In genomic region chr6:47978897-47979368, GRCm38 (mm10) we compare ENCODE assay signal across 8 mouse cellular contexts. TPM values are rescaled to one million over a fixed set of nuclear protein-coding genes. Genes with fewer than 3 reads are reported as not detected.
A peak's percentile ranks its signal among the peaks of the same experiment; 100 is the strongest.
DNase-seq lines count a peak whose midpoint lies in the region; ATAC-seq and TF ChIP-seq lines count a peak whose summit lies in the region.

No protein-coding gene starts in this region.

- no peaks in the 10 kb centered on the region for H3K4me1 ChIP-seq in heart, adult 2 months (ENCODE audit: control insufficient read depth, insufficient read depth, low read length)
- no peaks in the 10 kb centered on the region for H3K4me1 ChIP-seq in limb, embryonic 11.5 days (ENCODE audit: control insufficient read depth, insufficient read depth, low read length)
- H3K4me1 ChIP-seq in midbrain, postnatal 0 days (ENCODE audit: insufficient read depth, low read length) = no peaks in the 10 kb centered on the region

- H3K36me3 ChIP-seq in heart, adult 2 months (ENCODE audit: control insufficient read depth, insufficient read depth, low read length) = no peaks in the 10 kb centered on the region
- no peaks in the 10 kb centered on the region for H3K36me3 ChIP-seq in limb, embryonic 11.5 days (ENCODE audit: control insufficient read depth, insufficient read depth, low read length)
- H3K36me3 ChIP-seq in midbrain, postnatal 0 days (ENCODE audit: insufficient read depth, low read length) = no peaks in the 10 kb centered on the region

- no peak overlapping the region for H3K27ac ChIP-seq in heart, adult 2 months
- no peak overlapping the region for H3K27ac ChIP-seq in limb, embryonic 11.5 days (replicated peaks; ENCODE audit: low read depth, low read length)
- no peak overlapping the region for H3K27ac ChIP-seq in midbrain, postnatal 0 days (ENCODE audit: low read depth, low read length)

- no peak for TF ChIP-seq POLR2A in heart, adult 2 months (IDR thresholded peaks at IDR 0.05; ENCODE audit: insufficient read depth, low read depth, low read length)

- no peak overlapping the region for H3K9ac ChIP-seq in heart, adult 2 months (ENCODE audit: low read depth, low read length)
- H3K9ac ChIP-seq in limb, embryonic 11.5 days (ENCODE audit: low read length) = no peak overlapping the region
- no peak overlapping the region for H3K9ac ChIP-seq in midbrain, postnatal 0 days (replicated peaks; ENCODE audit: low read length, poor library complexity, severe bottlenecking)

- H3K27me3 ChIP-seq in heart, adult 2 months (ENCODE audit: control insufficient read depth, insufficient read depth, low read length) = peaks cover 3% of the 10 kb centered on the region; the same call in 1 of the 2 replicates
- no peaks in the 10 kb centered on the region for H3K27me3 ChIP-seq in limb, embryonic 11.5 days (ENCODE audit: control insufficient read depth, insufficient read depth, low read length)
- no peaks in the 10 kb centered on the region for H3K27me3 ChIP-seq in midbrain, postnatal 0 days (ENCODE audit: insufficient read depth, low read length)

- no peaks in the 10 kb centered on the region for H3K9me3 ChIP-seq in limb, embryonic 11.5 days (ENCODE audit: control insufficient read depth, low read length)
- no peaks in the 10 kb centered on the region for H3K9me3 ChIP-seq in midbrain, postnatal 0 days (ENCODE audit: low read length)

- WGBS in heart, adult 2 months = 13% methylated on average over 6 of the region's 6 CpGs
- WGBS in limb, embryonic 11.5 days = 19% methylated on average over 6 of the region's 6 CpGs
- 14% methylated on average over 6 of the region's 6 CpGs for WGBS in midbrain, postnatal 0 days

- H3K4me3 ChIP-seq in heart, adult 2 months = no peak overlapping the region
- H3K4me3 ChIP-seq in limb, embryonic 11.5 days (ENCODE audit: low read depth, low read length) = no peak overlapping the region
- H3K4me3 ChIP-seq in midbrain, postnatal 0 days (ENCODE audit: low read depth, low read length) = no peak overlapping the region

- peak; percentile 97 for DNase-seq in 416B (ENCODE audit: low read depth)
- peak; percentile 90 for DNase-seq in adrenal gland, adult 8-10 months
- DNase-seq in embryo, embryonic 9.5 days (ENCODE audit: extremely low spot score) = peak; percentile 86
- peak; percentile 83 to 84 for DNase-seq in heart, adult 2 months
- peak; percentile 86 to 91 for DNase-seq in kidney, adult 8-10 months
- peak; percentile 69 for DNase-seq in limb, embryonic 11.5 days (ENCODE audit: low spot score)
- peak; percentile 67 for DNase-seq in midbrain, postnatal 0 days (ENCODE audit: low spot score)
- peak; percentile 45 to 57 for DNase-seq in spleen, postnatal 14 days (ENCODE audit: low spot score in 2 of 2)

- intact Hi-C loops in heart, adult 2 months (cut with DNase I) = no loop called here

- no peak overlapping the region for H3K4me2 ChIP-seq in limb, embryonic 11.5 days (ENCODE audit: low read depth, severe bottlenecking)
- H3K4me2 ChIP-seq in midbrain, postnatal 0 days (ENCODE audit: low read depth, low read length, poor library complexity, severe bottlenecking) = no peak overlapping the region

- no peak for TF ChIP-seq EP300 in heart, adult 2 months (IDR thresholded peaks at IDR 0.05; ENCODE audit: insufficient read depth, low read depth, low read length)

- peak; percentile 82 for TF ChIP-seq CTCF in heart, adult 2 months (IDR thresholded peaks at IDR 0.05)
- TF ChIP-seq CTCF in midbrain, postnatal 0 days (IDR thresholded peaks at IDR 0.05) = peak; percentile 75

- ATAC-seq in limb, embryonic 11.5 days (ENCODE audit: insufficient number of reproducible peaks, low FRiP score, low TSS enrichment, low read depth) = no peak
- peak; percentile 78 for ATAC-seq in midbrain, postnatal 0 days (ENCODE audit: low FRiP score)

- no peaks in the 10 kb centered on the region for H3K79me2 ChIP-seq in heart, adult 2 months (replicated peaks; ENCODE audit: control insufficient read depth, insufficient read depth, low read length)

RNA-seq across cellular contexts. Expression of gene Zfp956, which starts 25.7 kb away (rescaled TPM):
- total RNA-seq in adrenal gland, adult 8-10 months (2022) = 10 to 100 TPM in 2 of 4 experiments, 1 to 10 TPM in 2; 7.6 to 16.1 (median 11.7) TPM
- 1 to 10 TPM; 1.1 to 1.7 TPM for total RNA-seq in heart, adult 2 months (2021)
- polyA plus RNA-seq in heart, adult 2 months (2012; rRNA removed) = 2.6 and 3.3 TPM in 2 replicates
- polyA plus RNA-seq in limb, embryonic 11.5 days (2014; fragmentation: Nextera tagmentation; extraction: Ambion mirVana) = 8.8 and 11.9 TPM in 2 replicates
- total RNA-seq in midbrain, postnatal 0 days (2014; rRNA removed) = 34.8 and 37.7 TPM in 2 replicates
- 26.1 and 27.0 TPM in 2 replicates for polyA plus RNA-seq in midbrain, postnatal 0 days (2015; fragmentation: Nextera tagmentation; extraction: Ambion mirVana)

RNA-seq across cellular contexts. Expression of gene Zfp212, which starts 58.7 kb away (rescaled TPM):
- 10 to 100 TPM; 17.0 to 25.4 (median 19.0) TPM for total RNA-seq in adrenal gland, adult 8-10 months (2022)
- 1 to 10 TPM; 8.0 to 8.8 TPM for total RNA-seq in heart, adult 2 months (2021)
- 4.3 and 6.2 TPM in 2 replicates for polyA plus RNA-seq in heart, adult 2 months (2012; rRNA removed)
- 14.7 and 16.5 TPM in 2 replicates for polyA plus RNA-seq in limb, embryonic 11.5 days (2014; fragmentation: Nextera tagmentation; extraction: Ambion mirVana)
- total RNA-seq in midbrain, postnatal 0 days (2014; rRNA removed) = 13.4 and 15.9 TPM in 2 replicates
- 19.0 and 21.8 TPM in 2 replicates for polyA plus RNA-seq in midbrain, postnatal 0 days (2015; fragmentation: Nextera tagmentation; extraction: Ambion mirVana)
